Mouse (Mus musculus) intestine, embryonic 15.5 days (tissue): ENCODE measurements around the gene Pank4. TPM values are rescaled to one million over a fixed set of nuclear protein-coding genes. Genes with fewer than 3 reads are reported as not detected.

Source experiments
- ATAC-seq: fragments of 200-750 bp; cut with Nextera tagmentation; 2 replicates; pipeline ENCODE4 v1.8.0; 2017; ENCODE audit warnings: moderate TSS enrichment, moderate library complexity
- H3K27ac ChIP-seq: fragments of 300-500 bp; sonication (generic); 2 replicates; pipeline ENCODE4 v1.5.1; 2015; ENCODE audit warnings: mild to moderate bottlenecking, inconsistent platforms
- H3K27me3 ChIP-seq: fragments of 300-500 bp; sonication (generic); replicated peaks from 2 replicates; pipeline ENCODE4 v1.6.1; 2015; ENCODE audit warnings: inconsistent platforms
- H3K36me3 ChIP-seq: fragments of 300-500 bp; sonication (generic); 2 replicates; pipeline ENCODE4 v1.6.1; 2015; ENCODE audit warnings: inconsistent platforms
- H3K4me1 ChIP-seq: fragments of 300-500 bp; sonication (generic); replicated peaks from 2 replicates; pipeline ENCODE4 v1.6.1; 2015; ENCODE audit warnings: inconsistent platforms
- H3K4me2 ChIP-seq: fragments of 300-500 bp; sonication (generic); replicated peaks from 2 replicates; pipeline ENCODE4 v1.6.1; 2015; ENCODE audit warnings: mild to moderate bottlenecking, inconsistent platforms
- H3K4me3 ChIP-seq: fragments of 300-500 bp; sonication (generic); replicated peaks from 2 replicates; pipeline ENCODE4 v1.5.1; 2015; ENCODE audit warnings: inconsistent platforms
- H3K9ac ChIP-seq: fragments of 300-500 bp; sonication (generic); 2 replicates; pipeline ENCODE4 v1.6.1; 2015; ENCODE audit warnings: inconsistent platforms
- H3K9me3 ChIP-seq: fragments of 300-500 bp; sonication (generic); 2 replicates; pipeline ENCODE4 v1.6.1; 2016; ENCODE audit warnings: inconsistent platforms
- WGBS: fragments of 180-500 bp; shearing (Covaris S2); methylation state at CpG from one replicate; pipeline ENCODE4 v1.1.7; 2015; 5-methylcytosine and 5-hydroxymethylcytosine counted together
- polyA plus RNA-seq: library from polyadenylated mRNA; unstranded; fragments of >200 nt; fragmentation: Nextera tagmentation; extraction: Ambion mirVana; gene quantifications from 2 replicates; pipeline ENCODE4 v1.2.1, GENCODE M21; 2015

Gene Pank4
- polyA plus RNA-seq, 1 experiment from 2014 or later = 34.2 TPM

- 49% methylated on average over 14 of the region's 14 CpGs for WGBS
Measured at GRCm38 (mm10) chr4:154948066-154948939, 15.6 kb upstream of the Pank4 start.

GRCm38 (mm10) chr4:154948940-154949588 is 14.9 kb upstream of the Pank4 start:
- Histone ChIP-seq H3K27ac (no peak overlapping the region), H3K9me3 (no peaks in the 10 kb centered on the region), H3K4me3 (no peak overlapping the region), H3K27me3 (peaks cover 54% of the 10 kb centered on the region), H3K4me1 (peaks cover 16% of the 10 kb centered on the region; the same call in 1 of the 2 replicates), H3K9ac (no peak overlapping the region), H3K36me3 (no peaks in the 10 kb centered on the region), H3K4me2 (no peak overlapping the region)
- no peak for ATAC-seq
- 59% methylated on average over 6 of the region's 6 CpGs for WGBS

More at GRCm38 (mm10) chr4:154948066-154948939, 15.6 kb upstream of the Pank4 start:
- Histone ChIP-seq H3K36me3 (no peaks in the 10 kb centered on the region), H3K4me1 (peaks cover 16% of the 10 kb centered on the region; the same call in 1 of the 2 replicates), H3K4me2 (no peak overlapping the region), H3K9me3 (no peaks in the 10 kb centered on the region), H3K27me3 (peaks cover 47% of the 10 kb centered on the region), H3K4me3 (no peak overlapping the region), H3K9ac (no peak overlapping the region), H3K27ac (no peak overlapping the region)
- no peak for ATAC-seq

GRCm38 (mm10) chr4:154949589-154949982 is 14.3 kb upstream of the Pank4 start:
- Histone ChIP-seq H3K4me3 (no peak overlapping the region), H3K9me3 (no peaks in the 10 kb centered on the region), H3K27ac (no peak overlapping the region), H3K27me3 (peaks cover 60% of the 10 kb centered on the region), H3K4me2 (no peak overlapping the region), H3K9ac (no peak overlapping the region), H3K4me1 (peaks cover 16% of the 10 kb centered on the region; the same call in 1 of the 2 replicates), H3K36me3 (no peaks in the 10 kb centered on the region)
- no peak for ATAC-seq
- 18% methylated on average over 16 of the region's 16 CpGs for WGBS

GRCm38 (mm10) chr4:154952461-154953241 is 11.3 kb upstream of the Pank4 start:
- 3% methylated on average over 26 of the region's 26 CpGs for WGBS
- Histone ChIP-seq H3K9ac (no peak overlapping the region), H3K27ac (no peak overlapping the region), H3K9me3 (no peaks in the 10 kb centered on the region), H3K36me3 (no peaks in the 10 kb centered on the region), H3K4me3 (no peak overlapping the region), H3K4me2 (no peak overlapping the region), H3K27me3 (peaks cover 81% of the 10 kb centered on the region), H3K4me1 (peaks cover 13% of the 10 kb centered on the region; the same call in 1 of the 2 replicates)
- no peak; the same call in 1 of the 2 replicates for ATAC-seq

- no peak overlapping the region for H3K27ac ChIP-seq
- no peak for ATAC-seq
- peaks cover 23% of the 10 kb centered on the region for H3K4me1 ChIP-seq
- no peak overlapping the region for H3K9ac ChIP-seq
- no peak overlapping the region for H3K4me3 ChIP-seq
- no peak overlapping the region for H3K4me2 ChIP-seq
- no peaks in the 10 kb centered on the region for H3K9me3 ChIP-seq
- no peaks in the 10 kb centered on the region for H3K36me3 ChIP-seq
- 49% methylated on average over 9 of the region's 9 CpGs for WGBS
- H3K27me3 ChIP-seq = peaks cover 90% of the 10 kb centered on the region
Measured at GRCm38 (mm10) chr4:154956604-154957003, 7.3 kb upstream of the Pank4 start.

- Histone ChIP-seq H3K36me3 (no peaks in the 10 kb centered on the region), H3K27ac (no peak overlapping the region), H3K4me2 (no peak overlapping the region; the same call in 1 of the 2 replicates), H3K9me3 (no peaks in the 10 kb centered on the region), H3K4me1 (peaks cover 28% of the 10 kb centered on the region), H3K27me3 (peaks cover 90% of the 10 kb centered on the region), H3K4me3 (no peak overlapping the region), H3K9ac (no peak overlapping the region)
- 45% methylated on average over 13 of the region's 13 CpGs for WGBS
- ATAC-seq = no peak
Measured at GRCm38 (mm10) chr4:154957289-154957993, 6.5 kb upstream of the Pank4 start.

GRCm38 (mm10) chr4:154958171-154958570 is 5.8 kb upstream of the Pank4 start:
- Histone ChIP-seq H3K9ac (peak overlapping the region; percentile 4; the same call in 1 of the 2 replicates), H3K27ac (no peak overlapping the region), H3K36me3 (no peaks in the 10 kb centered on the region), H3K9me3 (no peaks in the 10 kb centered on the region), H3K27me3 (peaks cover 90% of the 10 kb centered on the region), H3K4me1 (peaks cover 31% of the 10 kb centered on the region), H3K4me2 (peak overlapping the region; percentile 38), H3K4me3 (no peak overlapping the region)
- no peak for ATAC-seq
- WGBS = 6% methylated on average over 15 of the region's 15 CpGs

- Histone ChIP-seq H3K4me2 (no peak overlapping the region), H3K4me1 (peaks cover 35% of the 10 kb centered on the region), H3K27me3 (peaks cover 90% of the 10 kb centered on the region), H3K9ac (no peak overlapping the region), H3K27ac (no peak overlapping the region), H3K4me3 (no peak overlapping the region), H3K9me3 (no peaks in the 10 kb centered on the region), H3K36me3 (no peaks in the 10 kb centered on the region)
- ATAC-seq = no peak
- WGBS = 25% methylated on average over 8 of the region's 8 CpGs
Measured at GRCm38 (mm10) chr4:154958621-154959020, 5.3 kb upstream of the Pank4 start.

GRCm38 (mm10) chr4:154960021-154960689 is 3.8 kb upstream of the Pank4 start:
- H3K36me3 ChIP-seq = no peaks in the 10 kb centered on the region
- 23% methylated on average over 20 of the region's 20 CpGs for WGBS
- no peaks in the 10 kb centered on the region for H3K9me3 ChIP-seq
- H3K4me3 ChIP-seq = peak overlapping the region; percentile 43
- peaks cover 41% of the 10 kb centered on the region for H3K4me1 ChIP-seq
- H3K27me3 ChIP-seq = peaks cover 76% of the 10 kb centered on the region
- H3K27ac ChIP-seq = no peak overlapping the region
- 0 out of 2 replicates have a peak overlapping the region, but pooled peaks have one; percentile 38 for H3K9ac ChIP-seq
- ATAC-seq = no peak
- H3K4me2 ChIP-seq = peak overlapping the region; percentile 79

GRCm38 (mm10) chr4:154960690-154961225 is 3.2 kb upstream of the Pank4 start, which contains the start of gene Hes5:
Gene Hes5, plus strand, starts transcription at chr4:154960923.
- Histone ChIP-seq H3K9ac (peak within 1 kb of the TSS; percentile 38), H3K9me3 (no peaks in the 10 kb centered on the region), H3K4me2 (peak within 1 kb of the TSS; percentile 79), H3K36me3 (no peaks in the 10 kb centered on the region), H3K27ac (no peak within 1 kb of the TSS), H3K27me3 (peaks cover 72% of the 10 kb centered on the region), H3K4me3 (peak within 1 kb of the TSS; percentile 43), H3K4me1 (peaks cover 47% of the 10 kb centered on the region)
- under 1% methylated on average over 65 of the region's 65 CpGs for WGBS
- ATAC-seq = no peak
